Mouse (Mus musculus) embryonic stem cell, embryonic (primary cell): ENCODE data around the gene Zfp281.

Experiments used
- CTCF ChIA-PET, 4 experiments: fragments of 300-600 bp in 2 of 4; fragments of 350-600 bp in 2 of 4; sonication (Branson Sonifier 250); formaldehyde crosslinking; loops; one replicate each; lab custom pipeline; 2022; ENCODE audit warnings: inconsistent platforms in 2 of 4; lab: Charles Lee
- POLR2A ChIA-PET, 4 experiments: fragments of 300-600 bp in 2 of 4; fragments of 350-600 bp in 2 of 4; sonication (Branson Sonifier 250); formaldehyde crosslinking; loops; one replicate each; lab custom pipeline; 2022; ENCODE audit warnings: antibody characterized with exemption in 4 of 4, inconsistent platforms in 1 of 4; lab: Charles Lee

The Zfp281 gene

DNA sequence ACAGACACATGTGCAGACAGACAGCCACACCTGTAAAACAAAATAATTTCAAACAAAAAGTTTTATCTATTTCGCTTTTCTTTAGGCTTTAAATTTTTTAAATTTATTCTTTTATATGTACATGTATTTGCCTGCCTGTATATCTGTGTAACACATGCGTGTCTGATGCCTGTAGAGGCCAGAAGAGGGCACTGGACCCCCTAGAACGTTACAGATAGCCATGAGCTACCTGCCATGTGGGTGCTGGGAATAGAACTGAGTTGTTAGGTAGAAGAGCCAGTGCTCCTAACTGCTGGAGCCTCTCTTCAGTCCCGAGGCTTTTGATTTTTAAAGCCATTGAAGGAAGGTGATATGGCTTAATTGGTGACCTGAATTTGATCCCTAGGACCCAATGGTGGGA, 20.5 kb upstream of the Zfp281 start:
- ChIA-PET CTCF (interaction anchor here in 3 of 4 experiments (0.5 to 1.9 kb wide), 13 partner anchors 9 to 297 kb away, joined by 3 to 6 read pairs (median 4); no protein-coding TSS in a partner anchor), POLR2A (interaction anchor here in 2 of 4 experiments (0.7 to 3.6 kb wide), 7 partner anchors 9 to 103 kb away, joined by 3 to 11 read pairs (median 3); no protein-coding TSS in a partner anchor)

DNA sequence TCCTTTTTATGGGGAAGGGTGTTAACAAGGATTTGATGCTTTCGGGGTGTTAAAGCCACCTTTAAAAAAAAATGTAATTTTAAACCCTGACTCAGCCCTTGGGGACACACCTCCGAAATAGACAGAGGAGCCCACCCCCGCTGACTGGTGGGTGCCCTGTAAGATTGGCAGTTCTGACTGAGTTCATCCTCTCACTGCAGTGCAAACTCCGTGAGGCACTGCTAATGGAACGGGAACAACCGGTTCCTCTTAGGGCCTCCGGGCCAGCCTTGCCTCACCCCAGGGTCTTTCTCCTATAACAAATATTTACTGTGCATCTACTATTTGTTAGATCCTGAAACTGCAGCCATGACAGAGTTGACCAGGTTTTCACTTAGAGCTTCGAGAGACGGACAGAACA, 18.9 kb upstream of the Zfp281 start:
- ChIA-PET POLR2A (interaction anchor here in 2 of 4 experiments (0.6 to 1.6 kb wide), 9 partner anchors 9 to 146 kb away, joined by 3 to 6 read pairs (median 3); partner anchors contain the start of gene Zfp281 (in 1 of the 2)), CTCF (interaction anchor here in 2 of 4 experiments (0.6 to 1.9 kb wide), 3 partner anchors 13 to 1037 kb away, joined by 3 to 4 read pairs (median 3); no protein-coding TSS in a partner anchor)

DNA sequence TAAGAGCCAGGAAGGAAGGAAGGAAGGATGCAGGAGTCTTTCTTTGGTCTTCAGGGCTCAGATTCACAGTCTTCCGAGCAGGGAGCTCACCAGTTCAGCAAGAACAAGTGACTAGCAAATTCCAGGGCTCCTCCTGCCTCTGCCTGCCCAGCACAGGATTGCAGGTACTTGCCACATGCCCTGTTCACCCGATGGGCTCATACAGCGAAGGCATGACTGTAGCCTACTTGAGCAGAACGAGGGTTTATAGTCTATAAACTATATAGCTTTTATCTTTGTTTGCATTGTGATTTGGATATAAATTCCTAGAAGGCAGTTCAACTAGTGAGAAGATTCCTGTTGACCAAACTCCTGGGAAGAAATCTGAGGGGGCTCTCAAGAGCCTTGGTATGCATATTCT, 18.4 kb upstream of the Zfp281 start:
- POLR2A ChIA-PET, result interaction anchor here in 2 of 4 experiments (0.6 to 1.6 kb wide), 8 partner anchors 8 to 146 kb away, joined by 3 to 6 read pairs (median 3); partner anchors contain the start of gene Zfp281 (in 1 of the 2)
- CTCF ChIA-PET, result interaction anchor here in 2 of 4 experiments (0.6 to 0.7 kb wide), 3 partner anchors 12 to 1037 kb away, joined by 3 to 5 read pairs (median 3); no protein-coding TSS in a partner anchor

- ChIA-PET POLR2A (interaction anchor here in 2 of 4 experiments (0.6 to 1.3 kb wide), 4 partner anchors 15 to 343 kb away, joined by 3 to 5 read pairs (median 4); partner anchors contain the start of gene Zfp281 (in 1 of the 2)), CTCF (interaction anchor here in 1 of 4 experiments (0.6 kb wide), 1 partner anchor 36 kb away, joined by 4 read pairs; no protein-coding TSS in a partner anchor)
These were observed 16.1 kb upstream of the Zfp281 start for GRCm38 (mm10) chr1:136608339-136609261.

DNA sequence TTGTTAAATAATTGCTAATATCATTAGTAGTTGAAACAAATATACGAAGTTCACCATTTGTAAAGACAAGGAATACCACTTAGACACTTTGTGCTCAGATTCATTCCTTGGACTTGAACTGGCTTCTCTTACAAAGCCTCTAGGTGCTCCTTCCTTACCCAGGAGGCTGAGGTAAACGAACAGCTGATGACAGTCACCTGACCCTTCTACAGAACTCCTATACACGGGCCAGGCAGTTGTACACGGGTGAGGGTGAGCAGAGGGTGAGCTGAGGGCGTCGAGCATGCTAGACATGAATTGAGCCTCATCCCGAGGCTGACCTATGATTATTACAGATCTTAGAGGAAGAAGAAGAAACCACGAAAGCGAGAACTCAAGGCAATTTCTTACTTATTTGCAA, 12.9 kb upstream of the Zfp281 start:
- CTCF ChIA-PET, result interaction anchor here in 2 of 4 experiments (1.1 to 2.3 kb wide), 3 partner anchors 7 to 128 kb away, joined by 3 to 6 read pairs (median 4); no protein-coding TSS in a partner anchor
- POLR2A ChIA-PET, result interaction anchor here (0.7 to 5.7 kb wide), 22 partner anchors 9 to 340 kb away, joined by 3 to 41 read pairs (median 6); partner anchors contain the start of gene Zfp281 (in 3 of the 4)

- ChIA-PET CTCF (interaction anchor here in 3 of 4 experiments (0.5 to 2.3 kb wide), 10 partner anchors 9 to 127 kb away, joined by 3 to 6 read pairs (median 3); partner anchors contain the start of gene Zfp281 (in 1 of the 3)), POLR2A (interaction anchor here (0.6 to 5.7 kb wide), 46 partner anchors 9 to 340 kb away, joined by 3 to 41 read pairs (median 4); partner anchors contain the start of gene Zfp281 (in 4 of the 4))
These were observed 11.4 kb upstream of the Zfp281 start for GRCm38 (mm10) chr1:136613300-136613751.

DNA sequence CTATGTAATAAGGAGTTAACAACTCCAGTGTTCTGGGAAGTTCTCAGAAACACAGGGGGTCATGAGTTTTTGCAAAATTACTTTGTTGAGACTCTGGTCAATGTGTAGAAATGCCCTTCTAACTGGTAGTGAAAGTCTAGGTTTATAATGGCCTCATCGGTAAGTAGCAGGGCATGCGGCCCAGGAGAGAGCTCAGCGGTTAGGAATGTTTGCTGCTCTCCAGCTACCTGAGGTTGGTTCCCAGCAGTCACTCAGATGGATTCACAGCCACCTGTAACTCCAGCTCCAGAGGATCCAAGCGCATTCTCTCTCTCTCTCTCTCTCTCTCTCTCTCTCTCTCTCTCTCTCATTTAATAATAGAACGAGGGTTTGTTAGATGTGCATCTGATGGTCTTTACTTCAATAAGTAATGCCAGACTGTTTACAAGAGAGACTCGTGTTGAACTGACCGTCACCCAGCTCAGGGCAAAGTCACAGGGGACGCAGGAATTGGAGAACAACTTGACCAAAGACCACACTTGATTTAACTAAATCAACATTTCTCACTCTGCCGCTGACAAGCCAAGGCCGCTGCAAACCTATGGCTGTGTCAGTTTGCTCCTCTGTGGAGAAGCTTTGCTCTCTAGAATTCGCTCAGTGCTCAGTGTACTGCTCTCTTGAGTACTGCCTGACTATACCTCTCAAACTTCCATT, 9.8 kb upstream of the Zfp281 start:
- POLR2A ChIA-PET, result interaction anchor here in 3 of 4 experiments (0.6 to 5.7 kb wide), 22 partner anchors 9 to 116 kb away, joined by 3 to 41 read pairs (median 4); partner anchors contain the start of gene Zfp281 (in 2 of the 3)
- CTCF ChIA-PET, result interaction anchor here in 2 of 4 experiments (0.6 to 0.9 kb wide), 3 partner anchors 10 to 38 kb away, joined by 3 to 4 read pairs (median 4); no protein-coding TSS in a partner anchor

DNA sequence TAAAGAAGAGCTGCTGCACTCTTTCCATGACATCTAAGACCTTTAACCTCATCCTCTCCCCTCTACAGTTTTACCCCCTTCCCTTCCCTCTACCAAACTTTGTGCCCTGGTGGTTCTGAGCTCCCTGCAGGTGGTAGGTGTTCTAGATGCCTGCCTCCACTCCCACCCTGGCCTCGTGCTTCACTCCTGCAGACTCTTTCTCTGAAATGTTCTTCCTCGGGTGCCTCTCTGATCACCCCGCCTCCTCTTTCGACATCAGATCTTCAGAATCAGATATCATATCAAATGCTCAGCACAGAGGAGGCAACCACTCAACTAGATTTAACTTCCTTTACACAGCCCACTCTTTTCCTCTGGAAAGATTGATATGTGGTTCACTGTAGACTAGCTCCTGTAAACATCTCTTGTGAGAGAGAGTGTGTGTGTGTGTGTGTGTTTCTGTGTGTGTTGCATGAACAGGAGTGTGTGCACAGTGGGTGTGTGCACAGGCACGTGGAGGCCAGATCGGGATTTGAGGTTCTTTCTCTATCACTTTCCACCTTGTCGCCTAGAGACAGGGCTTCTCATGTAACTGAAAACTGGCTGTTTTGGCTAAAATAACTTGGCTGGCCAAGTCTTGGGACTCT, 7.4 kb upstream of the Zfp281 start:
- POLR2A ChIA-PET, result interaction anchor here in 3 of 4 experiments (0.8 to 5.7 kb wide), 11 partner anchors 8 to 273 kb away, joined by 3 to 41 read pairs (median 3); partner anchors contain the start of genes Ddx59 (in 1 of the 3) and Zfp281 (in 1 of the 3)
- CTCF ChIA-PET, result interaction anchor here in 3 of 4 experiments (0.5 to 1.0 kb wide), 3 partner anchors 13 to 882 kb away, joined by 3 to 5 read pairs (median 3); no protein-coding TSS in a partner anchor

DNA sequence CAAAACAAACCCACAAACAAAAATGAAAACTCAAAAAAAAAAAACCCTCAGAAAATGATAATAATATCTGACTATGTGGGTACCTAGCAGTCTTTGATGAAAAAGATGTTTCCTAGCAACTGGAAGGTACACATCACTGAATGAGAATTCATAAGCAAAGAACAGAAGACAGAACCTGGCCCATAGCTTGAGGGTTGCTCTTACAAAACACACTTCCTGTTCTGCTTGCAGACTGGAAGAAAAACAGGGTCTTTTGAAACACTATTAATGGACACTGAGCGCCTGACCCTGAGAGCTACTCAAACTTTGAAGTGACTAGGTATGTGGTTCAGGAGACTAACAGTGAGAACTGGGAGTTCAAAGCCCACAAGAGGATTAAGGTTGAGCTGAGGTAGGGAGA, 6.1 kb upstream of the Zfp281 start:
- CTCF ChIA-PET, result interaction anchor here in 1 of 4 experiments (0.5 kb wide), 1 partner anchor 12 kb away, joined by 3 read pairs; no protein-coding TSS in a partner anchor
- POLR2A ChIA-PET, result interaction anchor here in 1 of 4 experiments (0.6 to 2.1 kb wide), 3 partner anchors 10 to 1366 kb away, joined by 3 to 6 read pairs (median 4); no protein-coding TSS in a partner anchor

DNA sequence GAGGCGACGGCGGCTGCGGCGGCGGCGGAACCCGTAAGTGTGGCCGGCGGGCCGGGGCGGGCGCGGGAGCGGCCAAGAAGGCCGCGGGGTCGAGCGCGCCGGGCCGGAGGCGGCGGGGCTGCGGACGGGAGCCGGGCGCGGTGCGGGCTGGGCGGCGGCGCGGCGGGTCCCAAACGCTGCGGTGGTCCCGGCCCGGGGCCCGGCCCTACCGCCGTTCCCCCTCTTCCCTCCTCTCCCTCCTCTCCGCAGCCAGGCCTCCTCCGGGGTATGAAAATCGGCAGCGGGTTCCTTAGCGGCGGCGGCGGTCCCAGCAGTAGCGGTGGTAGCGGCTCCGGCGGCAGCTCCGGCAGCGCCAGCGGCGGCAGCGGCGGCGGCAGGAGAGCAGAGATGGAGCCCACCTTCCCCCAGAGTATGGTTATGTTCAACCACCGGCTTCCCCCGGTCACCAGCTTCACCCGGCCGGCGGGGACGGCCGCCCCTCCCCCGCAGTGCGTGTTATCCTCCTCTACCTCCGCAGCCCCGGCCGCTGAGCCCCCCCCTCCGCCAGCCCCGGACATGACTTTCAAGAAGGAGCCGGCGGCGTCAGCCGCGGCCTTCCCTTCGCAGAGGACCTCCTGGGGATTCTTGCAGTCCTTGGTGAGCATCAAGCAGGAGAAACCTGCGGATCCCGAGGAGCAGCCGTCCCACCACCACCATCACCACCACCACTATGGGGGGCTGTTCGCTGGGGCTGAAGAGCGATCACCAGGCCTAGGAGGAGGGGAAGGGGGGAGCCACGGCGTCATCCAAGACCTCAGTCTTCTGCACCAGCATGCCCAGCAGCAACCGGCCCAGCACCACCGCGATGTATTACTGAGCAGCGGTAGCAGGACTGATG, 556 bp downstream of the Zfp281 start:
- ChIA-PET CTCF (interaction anchor here in 2 of 4 experiments (1.0 to 1.6 kb wide), 5 partner anchors 12 to 85 kb away, joined by 3 to 5 read pairs (median 4); no protein-coding TSS in a partner anchor), POLR2A (interaction anchor here (0.6 to 4.7 kb wide), 47 partner anchors 8 to 556 kb away, joined by 3 to 41 read pairs (median 5); no protein-coding TSS in a partner anchor)

GRCm38 (mm10) chr1:136626141-136626540, 1.4 kb downstream of the Zfp281 start:
- CTCF ChIA-PET, result interaction anchor here in 2 of 4 experiments (1.0 kb wide), 2 partner anchors 65 to 84 kb away, joined by 4 to 5 read pairs; no protein-coding TSS in a partner anchor
- POLR2A ChIA-PET, result interaction anchor here in 3 of 4 experiments (0.6 to 4.7 kb wide), 9 partner anchors 12 to 82 kb away, joined by 3 to 41 read pairs (median 4); no protein-coding TSS in a partner anchor

GRCm38 (mm10) chr1:136626756-136627155, 2.1 kb downstream of the Zfp281 start:
- ChIA-PET POLR2A (interaction anchor here in 3 of 4 experiments (0.6 to 4.7 kb wide), 13 partner anchors 11 to 81 kb away, joined by 3 to 41 read pairs (median 3); no protein-coding TSS in a partner anchor), CTCF (interaction anchor here in 1 of 4 experiments (1.0 kb wide), 1 partner anchor 66 kb away, joined by 5 read pairs; no protein-coding TSS in a partner anchor)

GRCm38 (mm10) chr1:136627591-136627990, 2.9 kb downstream of the Zfp281 start:
- POLR2A ChIA-PET, result interaction anchor here in 3 of 4 experiments (0.6 to 4.7 kb wide), 11 partner anchors 10 to 79 kb away, joined by 3 to 41 read pairs (median 3); no protein-coding TSS in a partner anchor
- CTCF ChIA-PET, result interaction anchor here in 1 of 4 experiments (0.5 kb wide), 1 partner anchor 515 kb away, joined by 3 read pairs; no protein-coding TSS in a partner anchor

GRCm38 (mm10) chr1:136632891-136633290, 8.2 kb downstream of the Zfp281 start:
- ChIA-PET CTCF (interaction anchor here in 1 of 4 experiments (0.6 kb wide), 1 partner anchor 75 kb away, joined by 3 read pairs; no protein-coding TSS in a partner anchor), POLR2A (interaction anchor here in 3 of 4 experiments (0.6 to 3.1 kb wide), 10 partner anchors 8 to 200 kb away, joined by 3 to 13 read pairs (median 4); partner anchors contain the start of gene Zfp281 (in 2 of the 3))

- POLR2A ChIA-PET, result interaction anchor here in 3 of 4 experiments (0.7 to 3.1 kb wide), 11 partner anchors 9 to 72 kb away, joined by 3 to 13 read pairs (median 3); partner anchors contain the start of gene Zfp281 (in 2 of the 3)
- CTCF ChIA-PET, result interaction anchor here in 1 of 4 experiments (1.7 kb wide), 1 partner anchor 75 kb away, joined by 3 read pairs; no protein-coding TSS in a partner anchor
These were observed 10.9 kb downstream of the Zfp281 start for GRCm38 (mm10) chr1:136635644-136636043.
